Mouse (Mus musculus): Measurements from ENCODE around the gene Cbx4. TPM values are rescaled to one million over a fixed set of nuclear protein-coding genes. Genes with fewer than 3 reads are reported as not detected.

The Cbx4 gene
- polyA plus RNA-seq, 1 experiment from 2014 or later = 14.5 TPM

GRCm38 (mm10) chr11:119089235-119090075, 3.4 kb upstream of the Cbx4 start:
- under 1% methylated on average over 41 of the region's 41 CpGs for WGBS
- Histone ChIP-seq H3K27ac (ENCODE audit: low read depth, low read length) (no peak overlapping the region), H3K9ac (replicated peaks; ENCODE audit: low read depth, low read length) (peak overlapping the region; percentile 70; the same call in 1 of the 2 replicates), H3K9me3 (ENCODE audit: control insufficient read depth, low read length) (no peaks in the 10 kb centered on the region), H3K36me3 (ENCODE audit: control insufficient read depth, insufficient read depth, low read length) (no peaks in the 10 kb centered on the region), H3K27me3 (ENCODE audit: control insufficient read depth, insufficient read depth, low read length) (peaks cover 22% of the 10 kb centered on the region), H3K4me3 (ENCODE audit: low read depth, low read length) (peak overlapping the region; percentile 50), H3K4me1 (ENCODE audit: control insufficient read depth, insufficient read depth, low read length) (peaks cover 7% of the 10 kb centered on the region), H3K4me2 (ENCODE audit: low read depth, low read length) (peak overlapping the region; percentile 97)
- no peak for ATAC-seq (ENCODE audit: low read depth)

GRCm38 (mm10) chr11:119088391-119089234, 2.6 kb upstream of the Cbx4 start:
- Histone ChIP-seq H3K4me3 (ENCODE audit: low read depth, low read length) (no peak overlapping the region), H3K27me3 (ENCODE audit: control insufficient read depth, insufficient read depth, low read length) (peaks cover 22% of the 10 kb centered on the region), H3K9ac (replicated peaks; ENCODE audit: low read depth, low read length) (no peak overlapping the region), H3K27ac (ENCODE audit: low read depth, low read length) (no peak overlapping the region), H3K4me2 (ENCODE audit: low read depth, low read length) (no peak overlapping the region), H3K9me3 (ENCODE audit: control insufficient read depth, low read length) (no peaks in the 10 kb centered on the region), H3K36me3 (ENCODE audit: control insufficient read depth, insufficient read depth, low read length) (no peaks in the 10 kb centered on the region), H3K4me1 (ENCODE audit: control insufficient read depth, insufficient read depth, low read length) (peaks cover 15% of the 10 kb centered on the region)
- no peak for ATAC-seq (ENCODE audit: low read depth)
- WGBS = 2% methylated on average over 28 of the region's 28 CpGs

GRCm38 (mm10) chr11:119087301-119088082, 1.5 kb upstream of the Cbx4 start:
- Histone ChIP-seq H3K9me3 (ENCODE audit: control insufficient read depth, low read length) (no peaks in the 10 kb centered on the region), H3K9ac (replicated peaks; ENCODE audit: low read depth, low read length) (no peak overlapping the region), H3K27ac (ENCODE audit: low read depth, low read length) (no peak overlapping the region), H3K4me2 (ENCODE audit: low read depth, low read length) (no peak overlapping the region), H3K4me1 (ENCODE audit: control insufficient read depth, insufficient read depth, low read length) (peaks cover 23% of the 10 kb centered on the region), H3K27me3 (ENCODE audit: control insufficient read depth, insufficient read depth, low read length) (peaks cover 22% of the 10 kb centered on the region), H3K36me3 (ENCODE audit: control insufficient read depth, insufficient read depth, low read length) (no peaks in the 10 kb centered on the region), H3K4me3 (ENCODE audit: low read depth, low read length) (no peak overlapping the region; the same call in 1 of the 2 replicates)
- no peak for ATAC-seq (ENCODE audit: low read depth)
- 2% methylated on average over 35 of the region's 35 CpGs for WGBS

GRCm38 (mm10) chr11:119085279-119086062, 550 bp downstream of the Cbx4 start:
- Histone ChIP-seq H3K9me3 (ENCODE audit: control insufficient read depth, low read length) (no peaks in the 10 kb centered on the region), H3K9ac (replicated peaks; ENCODE audit: low read depth, low read length) (peak overlapping the region; percentile 89), H3K4me2 (ENCODE audit: low read depth, low read length) (peak overlapping the region; percentile 99), H3K27me3 (ENCODE audit: control insufficient read depth, insufficient read depth, low read length) (peaks cover 41% of the 10 kb centered on the region), H3K4me1 (ENCODE audit: control insufficient read depth, insufficient read depth, low read length) (peaks cover 37% of the 10 kb centered on the region), H3K27ac (ENCODE audit: low read depth, low read length) (peak overlapping the region; percentile 100), H3K36me3 (ENCODE audit: control insufficient read depth, insufficient read depth, low read length) (peaks cover 19% of the 10 kb centered on the region), H3K4me3 (ENCODE audit: low read depth, low read length) (peak overlapping the region; percentile 96)
- peak; percentile 54 for ATAC-seq (ENCODE audit: low read depth)
- WGBS = under 1% methylated on average over 56 of the region's 66 CpGs

GRCm38 (mm10) chr11:119084446-119085278, 1.4 kb downstream of the Cbx4 start:
- Histone ChIP-seq H3K9ac (replicated peaks; ENCODE audit: low read depth, low read length) (peak overlapping the region; percentile 89), H3K4me1 (ENCODE audit: control insufficient read depth, insufficient read depth, low read length) (peaks cover 34% of the 10 kb centered on the region), H3K36me3 (ENCODE audit: control insufficient read depth, insufficient read depth, low read length) (peaks cover 27% of the 10 kb centered on the region), H3K9me3 (ENCODE audit: control insufficient read depth, low read length) (no peaks in the 10 kb centered on the region), H3K27ac (ENCODE audit: low read depth, low read length) (peak overlapping the region; percentile 100), H3K4me3 (ENCODE audit: low read depth, low read length) (peak overlapping the region; percentile 96), H3K27me3 (ENCODE audit: control insufficient read depth, insufficient read depth, low read length) (peaks cover 42% of the 10 kb centered on the region), H3K4me2 (ENCODE audit: low read depth, low read length) (peak overlapping the region; percentile 99)
- ATAC-seq (ENCODE audit: low read depth) = no peak
- WGBS = 1% methylated on average over 18 of the region's 18 CpGs

- Histone ChIP-seq H3K36me3 (ENCODE audit: control insufficient read depth, insufficient read depth, low read length) (peaks cover 27% of the 10 kb centered on the region), H3K4me2 (ENCODE audit: low read depth, low read length) (peak overlapping the region; percentile 99), H3K4me3 (ENCODE audit: low read depth, low read length) (peak overlapping the region; percentile 96), H3K4me1 (ENCODE audit: control insufficient read depth, insufficient read depth, low read length) (peaks cover 41% of the 10 kb centered on the region), H3K27me3 (ENCODE audit: control insufficient read depth, insufficient read depth, low read length) (peaks cover 40% of the 10 kb centered on the region), H3K27ac (ENCODE audit: low read depth, low read length) (no peak overlapping the region), H3K9ac (replicated peaks; ENCODE audit: low read depth, low read length) (peak overlapping the region; percentile 89), H3K9me3 (ENCODE audit: control insufficient read depth, low read length) (no peaks in the 10 kb centered on the region)
- no peak for ATAC-seq (ENCODE audit: low read depth)
- WGBS = 3% methylated on average over 28 of the region's 28 CpGs
These were observed 2.1 kb downstream of the Cbx4 start for GRCm38 (mm10) chr11:119083724-119084445.
